ENCODE assay signal across 7 mouse cellular contexts in genomic region chr13:51868491-51869128, GRCm38 (mm10). TPM values are rescaled to one million over a fixed set of nuclear protein-coding genes. Genes with fewer than 3 reads are reported as not detected.
DNase-seq lines count a peak whose midpoint lies in the region; ATAC-seq and TF ChIP-seq lines count a peak whose summit lies in the region.

No protein-coding gene starts in this region.

- H3K4me3 ChIP-seq in lung, embryonic 14.5 days (ENCODE audit: low read depth, low read length) = no peak overlapping the region
- H3K4me3 ChIP-seq in forebrain, embryonic 14.5 days (ENCODE audit: low read depth, low read length) = no peak overlapping the region
- no peak overlapping the region for H3K4me3 ChIP-seq in heart, postnatal 0 days (ENCODE audit: low read depth, low read length)

- H3K27ac ChIP-seq in lung, embryonic 14.5 days (ENCODE audit: low read depth) = 0 out of 2 replicates have a peak overlapping the region, but pooled peaks have one; percentile 12
- no peak overlapping the region for H3K27ac ChIP-seq in forebrain, embryonic 14.5 days (ENCODE audit: low read depth, low read length)
- H3K27ac ChIP-seq in heart, postnatal 0 days (ENCODE audit: low read depth) = peak overlapping the region; percentile 85

- WGBS in lung, embryonic 14.5 days = 20% methylated on average over 12 of the region's 12 CpGs
- WGBS in forebrain, embryonic 14.5 days = 34% methylated on average over 12 of the region's 12 CpGs
- WGBS in heart, postnatal 0 days = 22% methylated on average over 12 of the region's 12 CpGs

- no peak overlapping the region for H3K9ac ChIP-seq in lung, embryonic 14.5 days
- H3K9ac ChIP-seq in forebrain, embryonic 14.5 days (ENCODE audit: low read length) = no peak overlapping the region
- no peak overlapping the region; the same call in 1 of the 2 replicates for H3K9ac ChIP-seq in heart, postnatal 0 days (replicated peaks; ENCODE audit: low read depth, low read length)

- no peaks in the 10 kb centered on the region for H3K27me3 ChIP-seq in lung, embryonic 14.5 days (ENCODE audit: insufficient read depth, low read length)
- H3K27me3 ChIP-seq in forebrain, embryonic 14.5 days (replicated peaks; ENCODE audit: control insufficient read depth, insufficient read depth, low read length) = 0 out of 2 replicates have a peak, but pooled peaks cover 2% of the 10 kb centered on the region
- H3K27me3 ChIP-seq in heart, postnatal 0 days (ENCODE audit: control insufficient read depth, insufficient read depth, low read length) = no peaks in the 10 kb centered on the region

- no peaks in the 10 kb centered on the region for H3K36me3 ChIP-seq in lung, embryonic 14.5 days (ENCODE audit: insufficient read depth)
- H3K36me3 ChIP-seq in forebrain, embryonic 14.5 days (ENCODE audit: control insufficient read depth, insufficient read depth, low read length) = no peaks in the 10 kb centered on the region
- no peaks in the 10 kb centered on the region for H3K36me3 ChIP-seq in heart, postnatal 0 days (replicated peaks; ENCODE audit: control insufficient read depth, insufficient read depth, low read length)

- no peaks in the 10 kb centered on the region; the same call in 1 of the 2 replicates for H3K4me1 ChIP-seq in lung, embryonic 14.5 days (ENCODE audit: insufficient read depth)
- H3K4me1 ChIP-seq in forebrain, embryonic 14.5 days (ENCODE audit: control insufficient read depth, insufficient read depth, low read length) = no peaks in the 10 kb centered on the region; the same call in 1 of the 2 replicates
- H3K4me1 ChIP-seq in heart, postnatal 0 days (ENCODE audit: control insufficient read depth, insufficient read depth) = peaks cover 14% of the 10 kb centered on the region

- 0 out of 2 replicates have a peak, but pooled peaks have one; percentile 34 for TF ChIP-seq EP300 in heart, postnatal 0 days (IDR thresholded peaks at IDR 0.05; ENCODE audit: low read depth)

- DNase-seq in lung, embryonic 14.5 days = peak; percentile 12
- DNase-seq in lung, postnatal 4 days = no peak
- peak; percentile 66 for DNase-seq in forebrain, embryonic 14.5 days (ENCODE audit: low spot score)
- DNase-seq in heart, postnatal 0 days (ENCODE audit: low spot score) = peak; percentile 48
- DNase-seq in lung, postnatal 14 days = peak; percentile 37
- DNase-seq in embryo, embryonic 10.5 days (ENCODE audit: low spot score) = no peak

- H3K9me3 ChIP-seq in lung, embryonic 14.5 days (ENCODE audit: low read depth, low read length) = no peaks in the 10 kb centered on the region
- no peaks in the 10 kb centered on the region for H3K9me3 ChIP-seq in forebrain, embryonic 14.5 days (replicated peaks; ENCODE audit: control insufficient read depth, low read length)
- H3K9me3 ChIP-seq in heart, postnatal 0 days (replicated peaks; ENCODE audit: control insufficient read depth, low read length) = no peaks in the 10 kb centered on the region

- peak; percentile 35; the same call in 1 of the 2 replicates for ATAC-seq in lung, embryonic 14.5 days (ENCODE audit: insufficient read depth)
- ATAC-seq in forebrain, embryonic 14.5 days = peak; percentile 61
- peak; percentile 84 for ATAC-seq in heart, postnatal 0 days (ENCODE audit: insufficient read depth, low read depth)
- ATAC-seq in megakaryocyte progenitor cell, adult 5-6 weeks (replicated peaks; ENCODE audit: poor library complexity) = no peak

- no peak overlapping the region for H3K4me2 ChIP-seq in lung, embryonic 14.5 days
- no peak overlapping the region for H3K4me2 ChIP-seq in forebrain, embryonic 14.5 days (ENCODE audit: low read length)
- H3K4me2 ChIP-seq in heart, postnatal 0 days (ENCODE audit: low read depth, low read length) = no peak overlapping the region

- TF ChIP-seq CTCF in lung, embryonic 14.5 days (IDR thresholded peaks at IDR 0.05; ENCODE audit: low read depth) = no peak
- no peak for TF ChIP-seq CTCF in heart, postnatal 0 days (IDR thresholded peaks at IDR 0.05; ENCODE audit: low read depth)

RNA-seq across cellular contexts. Expression of gene Gadd45g, which starts 22.1 kb away (rescaled TPM):
- polyA plus RNA-seq in lung, embryonic 14.5 days (2014; fragmentation: Nextera tagmentation; extraction: Ambion mirVana) = 26.1 and 27.2 TPM in 2 replicates
- polyA plus RNA-seq in forebrain, embryonic 14.5 days (2014; fragmentation: Nextera tagmentation; extraction: Ambion mirVana) = 112 and 132 TPM in 2 replicates
- total RNA-seq in heart, postnatal 0 days (2014; rRNA removed; ENCODE audit: low replicate concordance) = 18.7 and 30.4 TPM in 2 replicates
- 33.2 and 46.6 TPM in 2 replicates for polyA plus RNA-seq in heart, postnatal 0 days (2015; fragmentation: Nextera tagmentation; extraction: Ambion mirVana)
- total RNA-seq in megakaryocyte progenitor cell, adult 5-6 weeks (2015) = 1.8 and 2.6 TPM in 2 replicates
- 2.5 and 2.6 TPM in 2 replicates for total RNA-seq in megakaryocyte progenitor cell, adult 5-6 weeks (2017)

Comparison
In these comparisons a context has a peak if more than half of its experiments do, and no peak if none do; other contexts are left out.
1. DNase-seq: peak in lung, embryonic 14.5 days (single experiment), forebrain, embryonic 14.5 days (single experiment), heart, postnatal 0 days (single experiment) and lung, postnatal 14 days (single experiment); none in lung, postnatal 4 days (0 of 2) and embryo, embryonic 10.5 days (single experiment).